Mouse (Mus musculus): ENCODE measurements around the gene Kcnj8.

GRCm38 (mm10) chr6:142555988-142556387 is 15.4 kb downstream of the Kcnj8 start:
- TF ChIP-seq CTCF (IDR thresholded peaks at IDR 0.05; ENCODE audit: control insufficient read depth, insufficient read depth, insufficient read length) (no peak), CEBPB (IDR thresholded peaks at IDR 0.05; ENCODE audit: low read depth) (no peak), USF1 (IDR thresholded peaks at IDR 0.05; ENCODE audit: low read depth) (no peak)
